Mouse (Mus musculus) stomach, embryonic 16.5 days (tissue): ENCODE results near the gene Tmem120b. TPM values are rescaled to one million over a fixed set of nuclear protein-coding genes. Genes with fewer than 3 reads are reported as not detected.

Experiments
- ATAC-seq: fragments of 200-750 bp; cut with Nextera tagmentation; 2 replicates; pipeline ENCODE4 v1.8.0; 2017; ENCODE audit warnings: moderate number of reproducible peaks, moderate TSS enrichment; ENCODE audit not compliant: insufficient read depth, low FRiP score
- H3K27ac ChIP-seq: fragments of 300-500 bp; sonication (generic); 2 replicates; pipeline ENCODE4 v1.5.1; 2014; ENCODE audit warnings: low read length
- H3K27me3 ChIP-seq: fragments of 300-500 bp; sonication (generic); 2 replicates; pipeline ENCODE4 v1.6.1; 2014; ENCODE audit warnings: low read length, control low read depth, mixed read lengths; ENCODE audit not compliant: control insufficient read depth, insufficient read depth
- H3K36me3 ChIP-seq: fragments of 300-500 bp; sonication (generic); 2 replicates; pipeline ENCODE4 v1.6.1; 2014; ENCODE audit warnings: low read length; ENCODE audit not compliant: control insufficient read depth, insufficient read depth
- H3K4me1 ChIP-seq: fragments of 300-500 bp; sonication (generic); 2 replicates; pipeline ENCODE4 v1.6.1; 2014; ENCODE audit warnings: low read length, control low read depth, mixed read lengths; ENCODE audit not compliant: control insufficient read depth, insufficient read depth
- H3K4me2 ChIP-seq: fragments of 300-500 bp; sonication (generic); 2 replicates; pipeline ENCODE4 v1.6.1; 2014; ENCODE audit warnings: low read depth, low read length, mixed read lengths
- H3K4me3 ChIP-seq: fragments of 300-500 bp; sonication (generic); replicated peaks from 2 replicates; pipeline ENCODE4 v1.5.1; 2014; ENCODE audit warnings: mild to moderate bottlenecking, low read length
- H3K9ac ChIP-seq: fragments of 300-500 bp; sonication (generic); 2 replicates; pipeline ENCODE4 v1.6.1; 2014; ENCODE audit warnings: low read length
- H3K9me3 ChIP-seq: fragments of 300-500 bp; sonication (generic); replicated peaks from 2 replicates; pipeline ENCODE4 v1.6.1; 2016; ENCODE audit warnings: low read length, control low read depth; ENCODE audit not compliant: control insufficient read depth
- WGBS: fragments of 180-500 bp; shearing (Covaris S2); extraction: QIAGEN DNeasy Blood & Tissue Kit; methylation state at CpG from one replicate; pipeline ENCODE4 v1.1.7; 2014; 5-methylcytosine and 5-hydroxymethylcytosine counted together
- polyA plus RNA-seq: library from polyadenylated mRNA; unstranded; fragments of >200 nt; fragmentation: Nextera tagmentation; extraction: Ambion mirVana; gene quantifications from 2 replicates; pipeline ENCODE4 v1.2.1, GENCODE M21; 2015

The Tmem120b gene
- polyA plus RNA-seq, 1 experiment from 2014 or later = 15.3 TPM

GRCm38 (mm10) chr5:123143971-123144745, 75.9 kb downstream of the Tmem120b start:
- Histone ChIP-seq H3K27ac (peak overlapping the region; percentile 98), H3K27me3 (no peaks in the 10 kb centered on the region), H3K36me3 (peaks cover 23% of the 10 kb centered on the region), H3K4me2 (peak overlapping the region; percentile 97), H3K4me1 (peaks cover 34% of the 10 kb centered on the region), H3K4me3 (peak overlapping the region; percentile 90), H3K9ac (peak overlapping the region; percentile 100), H3K9me3 (no peaks in the 10 kb centered on the region)
- WGBS = 4% methylated on average over 17 of the region's 17 CpGs
- ATAC-seq = no peak

DNA sequence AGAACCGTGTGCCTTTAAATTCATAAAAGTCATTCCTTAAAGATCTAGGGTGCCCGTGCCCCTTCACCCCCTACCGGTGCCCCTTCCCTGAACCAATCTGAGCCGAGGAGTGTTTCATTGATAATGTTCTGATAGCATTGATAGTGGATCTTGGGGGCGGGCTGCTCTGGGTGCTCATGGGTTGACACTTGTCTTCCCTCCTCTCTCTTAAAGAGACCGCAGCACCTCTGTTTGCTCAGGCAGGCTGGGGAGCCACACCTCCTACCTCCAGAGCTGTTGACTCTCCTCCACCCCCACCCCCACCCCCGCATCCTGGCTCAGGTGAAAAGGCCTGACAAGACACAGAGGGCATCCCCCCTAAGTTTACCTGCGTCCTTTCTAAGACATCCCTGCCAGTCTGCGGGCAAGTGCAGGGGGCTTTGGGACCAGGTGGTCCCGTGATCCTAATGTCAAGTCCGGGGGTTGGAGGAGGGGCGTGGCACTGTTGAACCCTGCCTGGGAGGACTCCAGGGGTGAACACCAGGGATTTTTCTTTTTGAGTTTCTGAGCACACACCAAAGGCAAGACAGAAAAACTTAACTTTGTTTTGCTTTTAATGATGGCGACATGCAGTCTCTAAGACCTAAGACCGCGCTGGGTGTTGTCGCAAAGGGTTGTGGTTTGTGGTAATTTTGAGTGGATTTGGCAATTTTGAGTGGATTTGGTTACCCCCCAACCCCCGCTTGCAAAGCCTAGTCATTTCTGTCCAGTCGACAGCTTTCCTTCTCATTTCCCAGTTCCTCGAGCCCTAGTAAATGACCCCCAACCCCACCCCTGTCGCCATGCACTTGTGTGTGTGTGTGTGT, 76.8 kb downstream of the Tmem120b start:
- 32% methylated on average over 20 of the region's 20 CpGs for WGBS
- ATAC-seq = no peak
- peaks cover 23% of the 10 kb centered on the region for H3K36me3 ChIP-seq
- H3K27me3 ChIP-seq = no peaks in the 10 kb centered on the region
- H3K4me3 ChIP-seq = peak overlapping the region; percentile 90
- H3K9me3 ChIP-seq = no peaks in the 10 kb centered on the region
- peaks cover 41% of the 10 kb centered on the region for H3K4me1 ChIP-seq
- H3K4me2 ChIP-seq = peak overlapping the region; percentile 97
- H3K9ac ChIP-seq = peak overlapping the region; percentile 100
- peak overlapping the region; percentile 98; the same call in 1 of the 2 replicates for H3K27ac ChIP-seq

DNA sequence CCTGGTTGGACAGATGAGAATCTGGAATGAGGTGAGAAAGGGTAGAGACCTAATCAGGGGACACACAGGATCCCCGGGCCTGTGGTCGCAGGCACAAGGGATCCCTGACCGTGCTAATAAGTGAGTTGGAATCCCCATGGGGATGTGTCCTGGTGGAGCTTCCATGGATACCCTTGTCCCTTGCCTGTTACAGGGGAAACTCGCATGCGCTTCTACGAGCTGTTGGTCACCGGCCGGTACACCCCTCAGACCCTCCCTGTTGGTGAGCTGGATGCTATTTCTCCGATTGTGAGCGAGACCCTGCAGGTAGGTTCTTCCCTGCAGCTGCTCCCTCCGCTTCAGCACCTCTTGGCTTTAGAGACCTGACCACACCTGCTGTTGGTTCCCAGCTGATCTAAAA, 78.1 kb downstream of the Tmem120b start:
- H3K4me3 ChIP-seq = no peak overlapping the region
- H3K9me3 ChIP-seq = no peaks in the 10 kb centered on the region
- H3K4me2 ChIP-seq = no peak overlapping the region
- peaks cover 23% of the 10 kb centered on the region for H3K36me3 ChIP-seq
- 84% methylated on average over 11 of the region's 11 CpGs for WGBS
- no peak overlapping the region for H3K27ac ChIP-seq
- H3K27me3 ChIP-seq = no peaks in the 10 kb centered on the region
- no peak for ATAC-seq
- peaks cover 54% of the 10 kb centered on the region for H3K4me1 ChIP-seq
- H3K9ac ChIP-seq = no peak overlapping the region

GRCm38 (mm10) chr5:123147569-123147968, 79.4 kb downstream of the Tmem120b start:
- Histone ChIP-seq H3K36me3 (peaks cover 26% of the 10 kb centered on the region), H3K27ac (no peak overlapping the region), H3K9ac (no peak overlapping the region), H3K4me3 (no peak overlapping the region), H3K9me3 (no peaks in the 10 kb centered on the region), H3K27me3 (no peaks in the 10 kb centered on the region), H3K4me1 (peaks cover 54% of the 10 kb centered on the region), H3K4me2 (no peak overlapping the region)
- 78% methylated on average over 17 of the region's 17 CpGs for WGBS
- ATAC-seq = no peak

- H3K27me3 ChIP-seq = no peaks in the 10 kb centered on the region
- peaks cover 54% of the 10 kb centered on the region for H3K4me1 ChIP-seq
- no peak overlapping the region; the same call in 1 of the 2 replicates for H3K4me2 ChIP-seq
- H3K4me3 ChIP-seq = no peak overlapping the region
- WGBS = 81% methylated on average over 25 of the region's 25 CpGs
- peaks cover 32% of the 10 kb centered on the region for H3K36me3 ChIP-seq
- no peak for ATAC-seq
- no peak overlapping the region for H3K27ac ChIP-seq
- H3K9me3 ChIP-seq = no peaks in the 10 kb centered on the region
- peak overlapping the region; percentile 50 for H3K9ac ChIP-seq
These were observed 80.0 kb downstream of the Tmem120b start for GRCm38 (mm10) chr5:123148073-123148722.

GRCm38 (mm10) chr5:123149451-123150400, 81.5 kb downstream of the Tmem120b start:
- Histone ChIP-seq H3K4me1 (peaks cover 44% of the 10 kb centered on the region), H3K4me3 (peak overlapping the region; percentile 44), H3K27me3 (no peaks in the 10 kb centered on the region), H3K9me3 (no peaks in the 10 kb centered on the region), H3K9ac (peak overlapping the region; percentile 63), H3K27ac (no peak overlapping the region; the same call in 1 of the 2 replicates), H3K36me3 (peaks cover 42% of the 10 kb centered on the region), H3K4me2 (peak overlapping the region; percentile 66)
- 4% methylated on average over 19 of the region's 19 CpGs for WGBS
- peak; percentile 78 for ATAC-seq

DNA sequence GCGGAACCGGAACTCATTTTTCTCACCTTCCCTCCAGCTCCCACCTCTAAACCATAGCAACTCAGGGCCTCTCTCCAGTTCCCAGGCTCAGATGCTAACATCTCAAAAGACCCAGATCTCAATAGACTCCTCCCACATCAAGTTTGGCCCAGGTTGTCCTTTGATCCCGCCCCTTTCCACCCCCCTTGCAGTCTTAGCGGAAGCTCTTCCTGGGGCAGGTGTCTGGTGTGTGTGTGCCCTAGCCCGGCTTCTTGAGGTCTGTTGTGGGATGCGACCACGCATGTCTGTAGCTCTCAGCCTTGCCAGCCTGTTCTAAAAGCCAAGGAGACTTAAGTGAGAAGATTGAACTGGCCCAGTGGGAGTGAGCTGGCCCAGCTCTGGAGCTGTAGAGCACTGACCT, 82.4 kb downstream of the Tmem120b start:
- H3K4me1 ChIP-seq = peaks cover 34% of the 10 kb centered on the region
- H3K4me3 ChIP-seq = peak overlapping the region; percentile 44
- H3K36me3 ChIP-seq = peaks cover 45% of the 10 kb centered on the region
- no peak for ATAC-seq
- H3K9ac ChIP-seq = peak overlapping the region; percentile 63
- H3K9me3 ChIP-seq = no peaks in the 10 kb centered on the region
- WGBS = 33% methylated on average over 7 of the region's 7 CpGs
- H3K27me3 ChIP-seq = no peaks in the 10 kb centered on the region
- peak overlapping the region; percentile 67 for H3K27ac ChIP-seq
- H3K4me2 ChIP-seq = peak overlapping the region; percentile 66

GRCm38 (mm10) chr5:123151077-123151476, 82.9 kb downstream of the Tmem120b start:
- peak; percentile 30; the same call in 1 of the 2 replicates for ATAC-seq
- H3K9me3 ChIP-seq = no peaks in the 10 kb centered on the region
- peak overlapping the region; percentile 67 for H3K27ac ChIP-seq
- peak overlapping the region; percentile 63 for H3K9ac ChIP-seq
- H3K4me1 ChIP-seq = peaks cover 32% of the 10 kb centered on the region
- peak overlapping the region; percentile 44 for H3K4me3 ChIP-seq
- 27% methylated on average over 7 of the region's 7 CpGs for WGBS
- H3K4me2 ChIP-seq = peak overlapping the region; percentile 66
- no peaks in the 10 kb centered on the region for H3K27me3 ChIP-seq
- peaks cover 45% of the 10 kb centered on the region for H3K36me3 ChIP-seq
